In genomic region chr4:82507541-82508280, GRCm38 (mm10) we compare ENCODE assay signal across 8 mouse cellular contexts.
DNase-seq lines count a peak whose midpoint lies in the region; ATAC-seq and TF ChIP-seq lines count a peak whose summit lies in the region.

No protein-coding gene starts in this region.

- H3K4me1 ChIP-seq in lung, adult 2 months (ENCODE audit: control insufficient read depth, insufficient read depth, low read length) = peaks cover 9% of the 10 kb centered on the region; the same call in 1 of the 2 replicates
- peaks cover 69% of the 10 kb centered on the region for H3K4me1 ChIP-seq in embryonic facial prominence, embryonic 10.5 days
- peaks cover 46% of the 10 kb centered on the region for H3K4me1 ChIP-seq in limb, embryonic 14.5 days (ENCODE audit: control insufficient read depth, insufficient read depth, low read length)
- peaks cover 43% of the 10 kb centered on the region for H3K4me1 ChIP-seq in neural tube, embryonic 15.5 days

- peak overlapping the region; percentile 44 for H3K4me3 ChIP-seq in lung, adult 2 months (replicated peaks; ENCODE audit: extremely low read depth, low read depth, low read length)
- peak overlapping the region; percentile 95 for H3K4me3 ChIP-seq in embryonic facial prominence, embryonic 10.5 days
- peak overlapping the region; percentile 99 for H3K4me3 ChIP-seq in limb, embryonic 14.5 days (replicated peaks; ENCODE audit: low read length)
- H3K4me3 ChIP-seq in neural tube, embryonic 15.5 days (replicated peaks) = peak overlapping the region; percentile 73

- H3K27ac ChIP-seq in embryonic facial prominence, embryonic 10.5 days (replicated peaks) = peak overlapping the region; percentile 99
- peak overlapping the region; percentile 100 for H3K27ac ChIP-seq in limb, embryonic 14.5 days (replicated peaks; ENCODE audit: low read depth, low read length)
- peak overlapping the region; percentile 98 for H3K27ac ChIP-seq in neural tube, embryonic 15.5 days (replicated peaks)

- H3K27me3 ChIP-seq in embryonic facial prominence, embryonic 10.5 days (replicated peaks; ENCODE audit: low read depth, poor library complexity, severe bottlenecking) = peaks cover 21% of the 10 kb centered on the region
- no peaks in the 10 kb centered on the region for H3K27me3 ChIP-seq in limb, embryonic 14.5 days (ENCODE audit: control insufficient read depth, insufficient read depth, low read length)
- H3K27me3 ChIP-seq in neural tube, embryonic 15.5 days (replicated peaks) = no peaks in the 10 kb centered on the region

- H3K4me2 ChIP-seq in limb, embryonic 14.5 days (replicated peaks; ENCODE audit: low read depth, low read length, severe bottlenecking) = peak overlapping the region; percentile 89
- peak overlapping the region; percentile 93 for H3K4me2 ChIP-seq in neural tube, embryonic 15.5 days

- TF ChIP-seq POLR2A in lung, adult 2 months (IDR thresholded peaks at IDR 0.05; ENCODE audit: borderline replicate concordance, extremely low read depth, low read depth, low read length) = no peak
- TF ChIP-seq POLR2A in limb, embryonic 14.5 days (IDR thresholded peaks at IDR 0.05; ENCODE audit: borderline replicate concordance, extremely low read depth, insufficient read depth, insufficient read length) = no peak

- intact Hi-C loops in heart, postnatal 10 days (cut with DNase I) = loop anchor here (2.0 to 10.0 kb wide), 5 partner anchors 81 to 943 kb away; no protein-coding TSS in a partner anchor

- H3K36me3 ChIP-seq in embryonic facial prominence, embryonic 10.5 days (replicated peaks) = no peaks in the 10 kb centered on the region
- no peaks in the 10 kb centered on the region for H3K36me3 ChIP-seq in limb, embryonic 14.5 days (ENCODE audit: control insufficient read depth, insufficient read depth, low read length)
- no peaks in the 10 kb centered on the region for H3K36me3 ChIP-seq in neural tube, embryonic 15.5 days

- WGBS in lung, adult 2 months = 9% methylated on average over 15 of the region's 15 CpGs
- 4% methylated on average over 15 of the region's 15 CpGs for WGBS in embryonic facial prominence, embryonic 10.5 days
- WGBS in limb, embryonic 14.5 days = 4% methylated on average over 15 of the region's 15 CpGs
- 7% methylated on average over 15 of the region's 15 CpGs for WGBS in neural tube, embryonic 15.5 days

- no peak for DNase-seq in lung, adult 2 months
- no peak for DNase-seq in lung, postnatal 14 days
- DNase-seq in embryonic facial prominence, embryonic 10.5 days (ENCODE audit: low spot score) = no peak
- DNase-seq in heart, postnatal 10 days = peak; percentile 74 to 78
- DNase-seq in limb, embryonic 14.5 days (ENCODE audit: low spot score) = peak; percentile 39
- no peak for DNase-seq in frontal cortex, postnatal 14 days (ENCODE audit: low spot score in 2 of 2)

- peak overlapping the region; percentile 100 for H3K9ac ChIP-seq in limb, embryonic 14.5 days (ENCODE audit: low read depth, low read length, severe bottlenecking)
- peak overlapping the region; percentile 91 for H3K9ac ChIP-seq in neural tube, embryonic 15.5 days (replicated peaks)

- no peak for TF ChIP-seq CTCF in lung, adult 2 months (IDR thresholded peaks at IDR 0.05; ENCODE audit: insufficient read depth, low read length)

- no peak for ATAC-seq in limb, embryonic 14.5 days (ENCODE audit: low FRiP score, low read depth)
- 0 out of 2 replicates have a peak, but pooled peaks have one; percentile 14 for ATAC-seq in neural tube, embryonic 15.5 days (ENCODE audit: low FRiP score)
- ATAC-seq in inflammation-experienced regulatory T-cells, adult 6 months = no peak

- no peaks in the 10 kb centered on the region for H3K9me3 ChIP-seq in embryonic facial prominence, embryonic 10.5 days
- no peaks in the 10 kb centered on the region for H3K9me3 ChIP-seq in limb, embryonic 14.5 days (ENCODE audit: control insufficient read depth, low read length)
- H3K9me3 ChIP-seq in neural tube, embryonic 15.5 days (replicated peaks) = no peaks in the 10 kb centered on the region

Comparison
In these comparisons a context has a peak if more than half of its experiments do, and no peak if none do; other contexts are left out.
1. DNase-seq: peak in heart, postnatal 10 days (2 of 2) and limb, embryonic 14.5 days (single experiment); none in lung, adult 2 months (single experiment), lung, postnatal 14 days (single experiment), embryonic facial prominence, embryonic 10.5 days (single experiment) and frontal cortex, postnatal 14 days (0 of 2).
2. H3K4me3 ChIP-seq: peak in every context shown above with its lines; median percentile 99 in limb, embryonic 14.5 days; 95 in embryonic facial prominence, embryonic 10.5 days; 73 in neural tube, embryonic 15.5 days; 44 in lung, adult 2 months.
3. Peak in every context shown above with its lines, with median percentiles within 50 percentile points of each other: H3K27ac ChIP-seq.